Mouse (Mus musculus): ENCODE data around the gene Ngp. TPM values are rescaled to one million over a fixed set of nuclear protein-coding genes. Genes with fewer than 3 reads are reported as not detected.

The Ngp gene
- polyA plus RNA-seq (2014; fragmentation: Illumina TruSeq; extraction: RNeasy Lipid Tissue Mini Kit (QIAGEN cat#74804); ENCODE audit: low read depth, low replicate concordance), result not detected

DNA sequence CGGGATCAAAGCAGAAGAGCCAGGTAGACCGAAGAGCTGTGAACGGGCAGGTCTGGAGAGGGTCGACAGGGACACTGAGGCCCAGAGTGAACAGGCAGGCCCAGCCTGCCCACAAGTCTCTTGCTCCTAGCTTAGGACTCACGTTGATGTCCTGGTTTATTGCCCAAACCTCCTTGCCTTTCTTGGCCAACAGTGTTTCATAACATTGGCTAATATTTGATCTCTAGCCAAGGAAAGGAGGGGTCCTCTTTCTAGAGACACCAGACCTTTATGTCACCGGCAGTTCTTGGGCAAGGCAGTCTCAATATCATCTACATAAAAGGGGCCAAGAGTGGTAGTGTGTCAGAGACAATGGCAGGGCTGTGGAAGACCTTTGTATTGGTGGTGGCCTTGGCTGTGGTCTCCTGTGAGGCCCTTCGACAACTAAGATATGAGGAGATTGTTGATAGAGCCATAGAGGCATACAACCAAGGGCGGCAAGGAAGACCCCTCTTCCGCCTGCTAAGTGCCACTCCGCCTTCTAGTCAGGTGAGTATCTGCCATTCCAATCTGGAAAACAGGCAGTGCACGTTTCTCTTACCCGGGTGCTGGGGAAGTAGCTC is at the start of gene Ngp:
Gene Ngp (plus strand): TSS at position 237 of the 602 bp plus-strand sequence.

DNA sequence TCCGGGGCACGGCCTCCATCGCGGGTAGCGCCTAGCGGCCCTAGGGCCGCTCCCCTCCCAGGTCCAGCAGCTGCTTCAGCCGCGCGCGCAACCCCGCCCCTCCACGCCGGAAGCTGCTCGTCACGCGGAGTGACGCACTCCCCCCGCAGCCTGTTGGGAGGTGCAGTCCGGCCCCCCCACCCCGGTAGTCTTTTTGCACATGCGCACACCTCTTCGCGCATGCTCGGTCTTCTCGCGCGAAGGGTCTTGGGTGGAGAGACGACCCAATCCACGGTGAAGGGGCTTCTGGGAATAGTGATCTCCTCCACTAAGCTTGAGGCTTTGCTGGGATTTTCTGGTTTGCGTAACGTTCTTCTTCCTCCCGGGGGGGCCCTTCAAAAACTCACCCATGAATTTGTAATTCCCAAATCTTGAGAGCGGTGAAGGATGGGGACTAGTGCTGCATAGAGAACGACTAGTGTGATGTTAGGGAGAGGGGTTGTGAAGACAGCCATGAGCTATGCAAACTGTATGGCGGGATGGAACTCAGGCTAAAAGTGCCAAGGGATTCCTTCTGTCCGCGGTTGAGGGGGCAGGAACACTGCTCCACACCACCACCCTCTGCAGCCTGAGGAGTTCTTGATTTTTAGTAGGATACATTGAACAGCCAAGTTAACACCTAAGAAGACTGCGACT is 11.3 kb upstream of the Ngp start, which contains the start of gene Ptpn23:
Gene Ptpn23 (minus strand): TSS at position 115 of the 675 bp plus-strand sequence.

Other genes starting within 250 kb of the Ngp start
- gene Cspg5, start 176.0 kb upstream of the Ngp start, polyA plus RNA-seq (2014; fragmentation: Illumina TruSeq; extraction: RNeasy Lipid Tissue Mini Kit (QIAGEN cat#74804); ENCODE audit: low read depth, low replicate concordance), result 1.4 TPM
- 0.80 TPM for gene Elp6, start 114.6 kb upstream of the Ngp start, polyA plus RNA-seq (2014; fragmentation: Illumina TruSeq; extraction: RNeasy Lipid Tissue Mini Kit (QIAGEN cat#74804); ENCODE audit: low read depth, low replicate concordance)
- gene Scap, start 86.5 kb upstream of the Ngp start, polyA plus RNA-seq (2014; fragmentation: Illumina TruSeq; extraction: RNeasy Lipid Tissue Mini Kit (QIAGEN cat#74804); ENCODE audit: low read depth, low replicate concordance), result 2.5 TPM
- 1.1 TPM for gene Ptpn23, start 11.5 kb upstream of the Ngp start, polyA plus RNA-seq (2014; fragmentation: Illumina TruSeq; extraction: RNeasy Lipid Tissue Mini Kit (QIAGEN cat#74804); ENCODE audit: low read depth, low replicate concordance)
- gene Klhl18, start 56.9 kb downstream of the Ngp start, polyA plus RNA-seq (2014; fragmentation: Illumina TruSeq; extraction: RNeasy Lipid Tissue Mini Kit (QIAGEN cat#74804); ENCODE audit: low read depth, low replicate concordance), result 3.3 TPM
- 181 TPM for gene Kif9, start 57.2 kb downstream of the Ngp start, polyA plus RNA-seq (2014; fragmentation: Illumina TruSeq; extraction: RNeasy Lipid Tissue Mini Kit (QIAGEN cat#74804); ENCODE audit: low read depth, low replicate concordance)
- gene Setd2, start 112.8 kb downstream of the Ngp start, polyA plus RNA-seq (2014; fragmentation: Illumina TruSeq; extraction: RNeasy Lipid Tissue Mini Kit (QIAGEN cat#74804); ENCODE audit: low read depth, low replicate concordance), result 72.6 TPM
- 2.3 TPM for gene Nradd, start 204.7 kb downstream of the Ngp start, polyA plus RNA-seq (2014; fragmentation: Illumina TruSeq; extraction: RNeasy Lipid Tissue Mini Kit (QIAGEN cat#74804); ENCODE audit: low read depth, low replicate concordance)
- gene Nbeal2, start 234.4 kb downstream of the Ngp start, polyA plus RNA-seq (2014; fragmentation: Illumina TruSeq; extraction: RNeasy Lipid Tissue Mini Kit (QIAGEN cat#74804); ENCODE audit: low read depth, low replicate concordance), result 0.21 TPM
- gene Ccdc12, start 236.8 kb downstream of the Ngp start, polyA plus RNA-seq (2014; fragmentation: Illumina TruSeq; extraction: RNeasy Lipid Tissue Mini Kit (QIAGEN cat#74804); ENCODE audit: low read depth, low replicate concordance), result 1.4 TPM

All from testis, adult 10 weeks (tissue).